Mouse (Mus musculus) megakaryocyte progenitor cell, adult 5-6 weeks (primary cell): ENCODE measurements around the gene Mum1. TPM values are rescaled to one million over a fixed set of nuclear protein-coding genes. Genes with fewer than 3 reads are reported as not detected.

ENCODE experiments used
- total RNA-seq, 2 experiments: library from RNA; stranded (forward) in 1 of 2; stranded (reverse) in 1 of 2; fragments of 157-497, 149-512 nt in 1 of 2; fragments of 200-1000 nt in 1 of 2; gene quantifications; 2 replicates each; pipeline versions ENCODE4 v1.2.3 to v1.2.4; 2015 to 2017

The Mum1 gene
- total RNA-seq, 2 experiments from 2014 or later: 28.9 to 30.9 TPM

Other genes starting within 250 kb of the Mum1 start
- gene Tmem259, start 242.1 kb upstream of the Mum1 start, total RNA-seq (2015): 38.9 and 44.2 TPM in 2 replicates
- gene Tmem259, start 242.1 kb upstream of the Mum1 start, total RNA-seq (2017): 44.6 and 54.8 TPM in 2 replicates
- gene Cnn2, start 237.8 kb upstream of the Mum1 start, total RNA-seq (2015): 50.5 and 52.8 TPM in 2 replicates
- gene Cnn2, start 237.8 kb upstream of the Mum1 start, total RNA-seq (2017): 73.3 and 84.1 TPM in 2 replicates
- gene Abca7, start 229.9 kb upstream of the Mum1 start, total RNA-seq (2015): 15.4 and 15.8 TPM in 2 replicates
- 17.0 and 17.5 TPM in 2 replicates for gene Abca7, start 229.9 kb upstream of the Mum1 start, total RNA-seq (2017)
- 64.1 and 69.0 TPM in 2 replicates for gene Arhgap45, start 209.8 kb upstream of the Mum1 start, total RNA-seq (2015)
- gene Arhgap45, start 209.8 kb upstream of the Mum1 start, total RNA-seq (2017): 112 and 121 TPM in 2 replicates
- 93.3 and 99.5 TPM in 2 replicates for gene Polr2e, start 186.6 kb upstream of the Mum1 start, total RNA-seq (2015)
- gene Polr2e, start 186.6 kb upstream of the Mum1 start, total RNA-seq (2017): 74.3 and 89.9 TPM in 2 replicates
- 253 and 271 TPM in 2 replicates for gene Gpx4, start 179.3 kb upstream of the Mum1 start, total RNA-seq (2015)
- gene Gpx4, start 179.3 kb upstream of the Mum1 start, total RNA-seq (2017): 358 and 365 TPM in 2 replicates
- gene Sbno2, start 120.9 kb upstream of the Mum1 start, total RNA-seq (2015): 16.9 and 19.5 TPM in 2 replicates
- gene Sbno2, start 120.9 kb upstream of the Mum1 start, total RNA-seq (2017): 19.1 and 24.0 TPM in 2 replicates
- gene Stk11, start 110.6 kb upstream of the Mum1 start, total RNA-seq (2015): 71.7 and 81.1 TPM in 2 replicates
- gene Stk11, start 110.6 kb upstream of the Mum1 start, total RNA-seq (2017): 159 and 172 TPM in 2 replicates
- gene Atp5d, start 87.8 kb upstream of the Mum1 start, total RNA-seq (2015): 187 and 199 TPM in 2 replicates
- 37.6 and 39.3 TPM in 2 replicates for gene Atp5d, start 87.8 kb upstream of the Mum1 start, total RNA-seq (2017)
- gene Cbarp, start 85.6 kb upstream of the Mum1 start, total RNA-seq (2015): 3.8 and 4.8 TPM in 2 replicates
- 2.0 and 2.2 TPM in 2 replicates for gene Cbarp, start 85.6 kb upstream of the Mum1 start, total RNA-seq (2017)
- 21.4 and 22.2 TPM in 2 replicates for gene Midn, start 78.2 kb upstream of the Mum1 start, total RNA-seq (2015)
- 12.7 and 17.9 TPM in 2 replicates for gene Midn, start 78.2 kb upstream of the Mum1 start, total RNA-seq (2017)
- gene Cirbp, start 60.4 kb upstream of the Mum1 start, total RNA-seq (2015): 16.1 and 18.4 TPM in 2 replicates
- 35.4 and 60.4 TPM in 2 replicates for gene Cirbp, start 60.4 kb upstream of the Mum1 start, total RNA-seq (2017)
- gene 1600002K03Rik, start 53.5 kb upstream of the Mum1 start, total RNA-seq (2015): 17.2 and 18.2 TPM in 2 replicates
- 13.4 and 13.5 TPM in 2 replicates for gene 1600002K03Rik, start 53.5 kb upstream of the Mum1 start, total RNA-seq (2017)
- 0.54 TPM in 1 of 2 replicates, not detected in the other for gene Efna2, start 47.0 kb upstream of the Mum1 start, total RNA-seq (2015)
- 0.37 TPM in 1 of 2 replicates, not detected in the other for gene Efna2, start 47.0 kb upstream of the Mum1 start, total RNA-seq (2017)
- 138 and 162 TPM in 2 replicates for gene Ndufs7, start 22.7 kb downstream of the Mum1 start, total RNA-seq (2015)
- 106 and 135 TPM in 2 replicates for gene Ndufs7, start 22.7 kb downstream of the Mum1 start, total RNA-seq (2017)
- gene Gamt, start 34.6 kb downstream of the Mum1 start, total RNA-seq (2015): 3.2 and 3.7 TPM in 2 replicates
- 2.5 and 7.4 TPM in 2 replicates for gene Gamt, start 34.6 kb downstream of the Mum1 start, total RNA-seq (2017)
- 55.4 and 61.6 TPM in 2 replicates for gene Dazap1, start 35.1 kb downstream of the Mum1 start, total RNA-seq (2015)
- 231 and 302 TPM in 2 replicates for gene Dazap1, start 35.1 kb downstream of the Mum1 start, total RNA-seq (2017)
- 2,196 and 2,314 TPM in 2 replicates for gene Rps15, start 66.0 kb downstream of the Mum1 start, total RNA-seq (2015)
- 2,623 and 2,987 TPM in 2 replicates for gene Rps15, start 66.0 kb downstream of the Mum1 start, total RNA-seq (2017)
- gene Apc2, start 69.5 kb downstream of the Mum1 start, total RNA-seq (2015): not detected in 2 replicates
- 0.03 TPM in 1 of 2 replicates, not detected in the other for gene Apc2, start 69.5 kb downstream of the Mum1 start, total RNA-seq (2017)
- 22.9 and 24.2 TPM in 2 replicates for gene 2310011J03Rik, start 94.1 kb downstream of the Mum1 start, total RNA-seq (2015)
- 15.7 and 16.8 TPM in 2 replicates for gene 2310011J03Rik, start 94.1 kb downstream of the Mum1 start, total RNA-seq (2017)
- 5.3 and 7.0 TPM in 2 replicates for gene Pcsk4, start 103.1 kb downstream of the Mum1 start, total RNA-seq (2015)
- 0.67 and 1.8 TPM in 2 replicates for gene Pcsk4, start 103.1 kb downstream of the Mum1 start, total RNA-seq (2017)
- 2.7 and 3.8 TPM in 2 replicates for gene Reep6, start 103.5 kb downstream of the Mum1 start, total RNA-seq (2015)
- gene Reep6, start 103.5 kb downstream of the Mum1 start, total RNA-seq (2017): 1.2 and 1.5 TPM in 2 replicates
- 0.15 and 0.25 TPM in 2 replicates for gene Adamtsl5, start 122.0 kb downstream of the Mum1 start, total RNA-seq (2015)
- 0.20 and 0.46 TPM in 2 replicates for gene Adamtsl5, start 122.0 kb downstream of the Mum1 start, total RNA-seq (2017)
- not detected in 2 replicates for gene Plk5, start 130.0 kb downstream of the Mum1 start, total RNA-seq (2015)
- not detected in 2 replicates for gene Plk5, start 130.0 kb downstream of the Mum1 start, total RNA-seq (2017)
- gene Mex3d, start 161.2 kb downstream of the Mum1 start, total RNA-seq (2015): 1.9 and 4.3 TPM in 2 replicates
- gene Mex3d, start 161.2 kb downstream of the Mum1 start, total RNA-seq (2017): 2.7 and 7.9 TPM in 2 replicates
- gene Mbd3, start 173.1 kb downstream of the Mum1 start, total RNA-seq (2015): 91.1 and 96.6 TPM in 2 replicates
- 82.8 and 90.8 TPM in 2 replicates for gene Mbd3, start 173.1 kb downstream of the Mum1 start, total RNA-seq (2017)
- gene Uqcr11, start 180.4 kb downstream of the Mum1 start, total RNA-seq (2015): 202 and 210 TPM in 2 replicates
- 184 and 263 TPM in 2 replicates for gene Uqcr11, start 180.4 kb downstream of the Mum1 start, total RNA-seq (2017)
- 29.9 and 35.3 TPM in 2 replicates for gene Tcf3, start 207.2 kb downstream of the Mum1 start, total RNA-seq (2015)
- 33.5 and 51.0 TPM in 2 replicates for gene Tcf3, start 207.2 kb downstream of the Mum1 start, total RNA-seq (2017)